Mouse (Mus musculus): Measurements from ENCODE around the gene Prima1. TPM values are rescaled to one million over a fixed set of nuclear protein-coding genes. Genes with fewer than 3 reads are reported as not detected.

Prima1 gene
- total RNA-seq, 4 experiments from 2014 or later, result 14.3 to 15.5 (median 14.9) TPM

DNA sequence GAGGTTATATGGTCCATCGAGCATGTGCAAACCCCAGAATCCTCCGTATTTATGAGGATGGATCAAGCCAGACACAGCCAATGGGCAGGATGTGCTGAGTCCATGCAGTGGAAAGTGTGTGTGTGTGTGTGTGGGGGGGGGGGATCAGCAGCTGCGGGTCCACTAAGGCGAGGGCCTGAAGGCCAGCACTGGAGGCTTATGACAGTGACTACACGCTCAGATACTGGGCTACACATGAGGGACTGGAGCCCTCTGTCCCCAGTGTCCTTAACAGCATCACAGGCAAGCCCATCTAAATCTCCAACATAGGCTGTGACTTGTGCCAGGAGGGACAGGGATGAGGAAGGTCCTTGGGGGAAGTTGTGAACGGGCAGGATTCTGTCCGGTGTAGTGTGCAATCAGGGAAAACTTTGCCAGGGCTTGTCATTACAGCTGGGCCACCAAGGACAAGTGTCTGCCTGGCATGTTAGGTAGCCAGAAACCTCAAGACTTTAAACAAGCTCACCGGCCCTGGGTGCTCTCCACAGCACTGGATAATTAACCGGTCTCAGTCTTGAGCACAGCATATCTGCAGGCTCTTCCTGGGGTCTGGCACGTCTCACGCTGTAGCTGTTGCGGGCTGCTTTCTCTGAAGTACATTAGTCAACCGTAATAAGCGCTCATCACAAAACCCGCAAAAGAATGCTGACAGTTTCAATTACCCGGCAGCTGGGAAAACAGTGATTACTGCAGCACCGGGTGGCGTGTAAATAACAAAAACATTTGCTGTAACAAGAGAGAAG is 84.6 kb downstream of the Prima1 start:
- DNase-seq (ENCODE audit: low spot score in 2 of 2), result no peak

DNA sequence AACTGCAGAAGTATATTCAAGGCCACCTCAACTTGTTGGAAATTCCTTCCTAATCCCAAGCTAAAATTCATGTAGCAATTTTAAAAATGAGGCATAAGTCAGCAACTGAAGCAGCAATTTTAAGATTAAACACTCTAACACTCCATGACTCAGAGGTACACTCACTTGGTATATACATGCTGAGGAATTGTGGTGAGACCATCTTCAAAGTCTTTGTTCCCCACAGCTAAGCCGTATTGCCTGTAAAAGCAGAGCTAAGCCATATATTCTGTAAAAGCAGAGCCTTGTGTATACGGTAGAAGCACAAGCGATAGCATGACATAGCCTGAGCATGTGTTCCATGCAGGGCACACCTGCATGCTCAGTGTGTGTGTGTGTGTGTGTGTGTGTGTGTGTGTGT is 86.5 kb downstream of the Prima1 start:
- no peak for DNase-seq (ENCODE audit: low spot score in 2 of 2)

GRCm38 (mm10) chr12:103154927-103155326 is 87.0 kb downstream of the Prima1 start:
- DNase-seq (ENCODE audit: low spot score in 2 of 2), result no peak

GRCm38 (mm10) chr12:103150247-103150646 is 91.7 kb downstream of the Prima1 start:
- no peak for DNase-seq (ENCODE audit: low spot score in 2 of 2)

Other genes with a start within 250 kb of the Prima1 start
- gene Fam181a, start 68.8 kb upstream of the Prima1 start, total RNA-seq (2022), result 1 to 10 TPM; 1.9 to 4.9 (median 3.1) TPM
- 1 to 10 TPM; 4.2 to 7.1 (median 4.7) TPM for gene Asb2, start 113.9 kb upstream of the Prima1 start, total RNA-seq (2022)
- 10 to 100 TPM; 17.2 to 21.0 (median 18.4) TPM for gene Otub2, start 146.5 kb upstream of the Prima1 start, total RNA-seq (2022)
- gene 9330161L09Rik, start 165.7 kb upstream of the Prima1 start, total RNA-seq (2022), result 1 to 10 TPM; 3.4 to 5.0 (median 4.2) TPM
- gene Ddx24, start 183.7 kb upstream of the Prima1 start, total RNA-seq (2022), result 100 to 1,000 TPM; 253 to 278 (median 258) TPM
- 100 to 1,000 TPM in 2 of 4 experiments, 10 to 100 TPM in 2; 75.6 to 125 (median 90.7) TPM for gene Ifi27, start 192.1 kb upstream of the Prima1 start, total RNA-seq (2022)
- 10 to 100 TPM in 1 of 4 experiments, 1 to 10 TPM in 3; 1.3 to 12.1 (median 5.3) TPM for gene Ifi27l2a, start 201.5 kb upstream of the Prima1 start, total RNA-seq (2022)
- not detected for gene Ifi27l2b, start 215.1 kb upstream of the Prima1 start, total RNA-seq (2022)

Measured in left cerebral cortex, adult 8-10 months (tissue).